Mouse (Mus musculus): ENCODE data around the gene Trim27. TPM values are rescaled to one million over a fixed set of nuclear protein-coding genes. Genes with fewer than 3 reads are reported as not detected.
A peak's percentile ranks its signal among the peaks of the same experiment; 100 is the strongest.

The Trim27 gene
- total RNA-seq, 2 experiments from 2014 or later = 38.6 to 38.8 TPM

- peak in 1 of 2 experiments; percentile 35 for DNase-seq (ENCODE audit: low spot score in 2 of 2)
Measured at GRCm38 (mm10) chr13:21171600-21172150, 7.6 kb upstream of the Trim27 start.

- DNase-seq (ENCODE audit: low spot score in 2 of 2) = peak; percentile 65 to 66
Measured at GRCm38 (mm10) chr13:21172241-21173027, 6.8 kb upstream of the Trim27 start.

GRCm38 (mm10) chr13:21173072-21173471, 6.2 kb upstream of the Trim27 start:
- DNase-seq (ENCODE audit: low spot score in 2 of 2) = peak; percentile 75 to 80

DNA sequence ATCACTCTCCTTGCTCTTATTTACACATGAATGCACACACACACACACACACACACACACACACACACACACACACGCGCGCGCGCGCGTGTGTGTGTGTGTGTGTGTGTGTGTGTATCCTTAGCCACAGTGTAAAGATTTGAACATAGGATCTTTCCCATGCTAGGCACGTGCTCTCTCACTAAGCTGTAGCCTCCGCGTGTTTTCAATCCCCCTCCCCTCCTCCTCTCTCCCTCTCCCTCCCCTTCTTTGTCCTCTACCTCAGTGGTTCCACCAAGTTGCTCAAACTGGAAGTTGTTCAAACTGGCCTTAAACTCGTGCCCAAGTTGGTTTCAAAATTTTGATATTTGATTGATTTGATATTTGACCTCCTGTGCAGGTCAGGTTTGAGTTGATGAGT, 2.5 kb upstream of the Trim27 start:
- no peak for DNase-seq (ENCODE audit: low spot score in 2 of 2)

DNA sequence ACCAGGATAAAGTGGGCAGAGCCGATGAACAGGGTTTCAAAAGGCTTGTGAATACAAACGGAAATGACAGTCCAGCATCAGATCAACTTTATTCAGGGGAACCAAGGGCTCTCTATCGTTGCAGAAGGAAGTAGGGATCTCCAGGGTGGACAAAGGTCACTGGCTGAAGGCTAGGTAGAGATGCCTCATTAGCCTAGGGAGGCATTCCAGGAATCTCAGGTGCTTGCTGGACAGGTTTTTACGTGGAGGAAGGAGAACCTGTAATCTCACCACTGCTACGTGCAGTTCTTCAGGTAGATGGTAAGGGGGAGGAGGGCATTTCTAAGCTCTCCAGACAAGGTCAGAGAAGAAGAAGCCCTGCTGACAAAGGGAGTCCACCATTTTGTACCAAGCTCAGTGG, 1.6 kb upstream of the Trim27 start:
- no peak for DNase-seq (ENCODE audit: low spot score in 2 of 2)

DNA sequence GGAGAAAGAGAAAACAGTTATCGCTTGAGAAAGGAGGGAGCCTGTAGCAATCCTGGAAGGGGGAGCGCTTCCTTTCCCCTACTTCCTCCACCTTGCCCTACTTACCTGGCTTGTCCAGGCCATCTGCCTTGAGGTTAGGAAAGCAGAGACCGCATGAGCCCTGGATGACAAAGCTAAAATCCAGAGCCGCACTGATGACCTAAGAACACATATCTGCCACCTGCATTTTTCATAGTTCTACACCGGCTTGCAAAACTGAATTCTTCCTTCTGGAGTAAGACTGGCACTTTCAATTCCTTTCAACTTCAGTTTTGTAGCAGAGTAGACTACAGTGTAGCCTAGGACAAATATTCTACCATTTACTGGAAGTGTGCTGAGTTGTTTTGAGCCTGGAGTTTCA, 881 bp upstream of the Trim27 start:
- no peak for DNase-seq (ENCODE audit: low spot score in 2 of 2)

- peak; percentile 74 to 87 for DNase-seq (ENCODE audit: low spot score in 2 of 2)
Measured at GRCm38 (mm10) chr13:21179724-21180550, 692 bp downstream of the Trim27 start.

DNA sequence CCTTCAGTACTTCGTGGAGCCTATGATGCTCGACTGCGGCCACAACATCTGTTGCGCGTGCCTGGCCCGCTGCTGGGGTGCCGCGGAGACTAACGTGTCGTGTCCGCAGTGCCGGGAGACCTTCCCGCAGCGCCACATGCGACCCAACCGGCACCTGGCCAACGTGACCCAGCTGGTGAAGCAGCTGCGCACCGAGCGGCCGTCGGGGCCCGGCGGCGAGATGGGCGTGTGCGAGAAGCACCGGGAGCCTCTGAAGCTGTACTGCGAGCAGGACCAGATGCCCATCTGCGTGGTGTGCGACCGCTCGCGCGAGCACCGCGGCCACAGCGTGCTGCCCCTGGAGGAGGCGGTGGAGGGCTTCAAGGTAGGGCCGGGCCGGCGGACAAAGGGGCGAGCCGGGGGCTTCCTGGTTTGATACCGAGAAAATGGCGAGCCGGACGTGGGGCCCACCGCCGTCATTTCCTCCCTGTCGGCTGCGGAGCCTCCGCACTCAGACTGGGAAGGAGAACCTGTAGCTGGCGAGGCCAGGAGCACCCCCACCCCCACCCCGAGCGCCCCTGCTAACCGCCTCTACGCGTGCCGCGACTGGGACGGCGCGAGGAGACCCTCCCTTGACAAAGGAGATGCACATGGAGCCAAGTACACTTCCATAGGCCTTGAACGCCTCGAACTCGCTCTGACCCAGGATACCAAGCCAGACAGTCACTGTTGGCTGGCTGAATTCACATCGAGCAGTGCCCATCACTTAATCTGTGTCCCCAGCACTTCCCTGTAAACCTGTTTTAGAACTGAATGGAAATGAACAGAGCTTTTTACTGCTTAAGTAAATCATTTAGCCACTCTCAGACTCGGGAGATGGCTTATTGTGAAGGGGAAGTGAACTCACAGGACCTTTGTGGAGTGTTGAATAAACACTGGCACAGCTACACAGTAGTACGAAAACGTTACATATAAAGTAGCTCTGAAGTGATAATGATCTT, 1.6 kb downstream of the Trim27 start:
- peak in 1 of 2 experiments; percentile 49 for DNase-seq (ENCODE audit: low spot score in 2 of 2)

- no peak for DNase-seq (ENCODE audit: low spot score in 2 of 2)
Measured at GRCm38 (mm10) chr13:21181996-21182395, 2.8 kb downstream of the Trim27 start.

- DNase-seq (ENCODE audit: low spot score in 2 of 2) = no peak
Measured at GRCm38 (mm10) chr13:21183066-21183465, 3.8 kb downstream of the Trim27 start.

DNA sequence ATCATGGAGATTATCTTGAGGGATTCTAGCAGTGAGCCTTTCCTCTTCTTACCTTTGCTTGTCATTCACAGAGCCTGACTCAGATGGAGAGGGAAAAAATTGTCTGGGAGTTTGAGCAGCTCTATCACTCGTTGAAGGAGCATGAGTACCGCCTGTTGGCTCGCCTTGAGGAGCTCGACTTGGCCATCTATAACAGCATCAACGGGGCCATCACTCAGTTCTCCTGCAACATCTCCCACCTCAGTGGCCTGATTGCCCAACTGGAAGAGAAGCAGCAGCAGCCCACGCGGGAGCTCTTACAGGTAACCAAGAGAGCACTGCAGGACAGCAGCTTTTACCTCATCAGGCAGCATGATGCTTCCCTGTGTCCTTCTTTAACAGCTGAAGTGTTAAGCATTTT, 4.4 kb downstream of the Trim27 start:
- DNase-seq (ENCODE audit: low spot score in 2 of 2) = no peak

GRCm38 (mm10) chr13:21185521-21185920, 6.3 kb downstream of the Trim27 start:
- DNase-seq (ENCODE audit: low spot score in 2 of 2) = no peak

DNA sequence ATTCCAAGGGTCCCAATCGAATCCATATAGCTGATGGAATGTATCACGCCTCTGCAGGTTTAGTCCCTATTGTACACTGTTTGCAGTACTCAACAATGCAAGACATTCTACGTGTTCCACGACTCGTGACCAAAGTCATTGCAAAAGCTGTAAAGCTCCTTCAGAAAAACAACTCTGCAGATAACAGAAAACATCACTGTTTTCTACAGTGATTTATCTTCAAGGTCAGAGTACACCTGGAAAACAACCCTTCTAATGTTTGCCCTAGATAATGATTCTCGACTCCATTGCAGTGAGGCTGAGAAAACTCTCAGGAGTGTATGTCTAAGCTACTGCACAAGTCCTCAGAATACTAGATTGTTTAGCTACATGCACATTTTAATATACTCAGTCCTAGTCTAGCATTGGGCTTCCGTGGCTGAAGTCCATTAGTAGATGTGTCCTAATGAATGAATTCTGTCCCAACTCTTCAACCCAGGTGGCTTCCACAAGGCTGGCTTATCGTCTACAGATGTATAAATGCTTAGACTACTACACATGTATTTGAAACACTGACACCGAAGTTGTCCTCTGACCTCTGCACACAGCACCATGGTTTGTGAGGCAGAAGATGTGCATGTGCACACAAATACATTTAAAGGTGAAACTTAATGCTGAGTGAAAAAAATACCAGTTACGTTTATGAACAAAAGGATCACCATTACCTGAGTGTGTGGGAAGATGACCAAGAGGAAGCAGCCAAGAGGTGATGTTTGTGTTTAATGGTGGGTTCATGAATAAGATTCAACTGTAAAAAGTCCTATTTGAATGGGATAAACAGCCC, 16.4 kb downstream of the Trim27 start:
- no peak for DNase-seq (ENCODE audit: low spot score in 2 of 2)

DNA sequence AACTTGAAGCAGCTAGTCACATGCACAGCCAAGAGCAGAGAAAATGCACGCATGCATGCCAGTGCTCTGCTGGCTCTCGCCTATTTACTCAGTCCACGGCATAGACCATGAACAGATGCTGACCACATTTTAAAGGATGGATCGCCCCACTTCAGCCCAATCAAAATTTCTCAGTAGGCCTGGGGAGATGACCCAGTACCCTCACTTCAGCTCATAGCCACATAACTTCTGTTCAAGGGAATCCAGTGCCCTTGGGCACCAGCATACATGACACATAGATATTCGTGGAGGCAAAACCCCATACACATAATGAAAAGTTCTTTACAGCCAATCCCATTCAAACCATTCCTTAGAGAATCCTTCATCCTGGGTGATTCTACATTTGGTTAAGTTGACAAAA, 18.5 kb downstream of the Trim27 start:
- DNase-seq (ENCODE audit: low spot score in 2 of 2) = no peak

DNA sequence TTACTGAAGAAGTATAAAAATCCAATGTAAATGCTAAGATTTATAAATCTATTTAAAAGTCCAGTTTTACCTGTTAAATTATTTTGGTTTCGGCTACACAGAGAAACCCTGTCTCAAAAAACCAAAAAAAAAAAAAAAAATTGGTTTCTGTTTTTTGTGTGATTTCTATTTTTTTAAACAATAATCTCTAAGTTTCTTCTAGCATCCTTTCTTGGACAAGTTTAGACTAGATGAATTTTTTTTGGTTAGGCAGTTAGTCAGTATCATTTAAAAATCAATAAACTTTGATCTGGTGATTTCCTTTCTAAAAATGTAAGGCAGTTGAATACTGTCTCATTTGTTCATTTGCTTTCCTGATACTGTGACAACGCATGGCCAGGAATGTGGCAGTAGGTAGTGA, 19.1 kb downstream of the Trim27 start:
- DNase-seq (ENCODE audit: low spot score in 2 of 2) = no peak

DNA sequence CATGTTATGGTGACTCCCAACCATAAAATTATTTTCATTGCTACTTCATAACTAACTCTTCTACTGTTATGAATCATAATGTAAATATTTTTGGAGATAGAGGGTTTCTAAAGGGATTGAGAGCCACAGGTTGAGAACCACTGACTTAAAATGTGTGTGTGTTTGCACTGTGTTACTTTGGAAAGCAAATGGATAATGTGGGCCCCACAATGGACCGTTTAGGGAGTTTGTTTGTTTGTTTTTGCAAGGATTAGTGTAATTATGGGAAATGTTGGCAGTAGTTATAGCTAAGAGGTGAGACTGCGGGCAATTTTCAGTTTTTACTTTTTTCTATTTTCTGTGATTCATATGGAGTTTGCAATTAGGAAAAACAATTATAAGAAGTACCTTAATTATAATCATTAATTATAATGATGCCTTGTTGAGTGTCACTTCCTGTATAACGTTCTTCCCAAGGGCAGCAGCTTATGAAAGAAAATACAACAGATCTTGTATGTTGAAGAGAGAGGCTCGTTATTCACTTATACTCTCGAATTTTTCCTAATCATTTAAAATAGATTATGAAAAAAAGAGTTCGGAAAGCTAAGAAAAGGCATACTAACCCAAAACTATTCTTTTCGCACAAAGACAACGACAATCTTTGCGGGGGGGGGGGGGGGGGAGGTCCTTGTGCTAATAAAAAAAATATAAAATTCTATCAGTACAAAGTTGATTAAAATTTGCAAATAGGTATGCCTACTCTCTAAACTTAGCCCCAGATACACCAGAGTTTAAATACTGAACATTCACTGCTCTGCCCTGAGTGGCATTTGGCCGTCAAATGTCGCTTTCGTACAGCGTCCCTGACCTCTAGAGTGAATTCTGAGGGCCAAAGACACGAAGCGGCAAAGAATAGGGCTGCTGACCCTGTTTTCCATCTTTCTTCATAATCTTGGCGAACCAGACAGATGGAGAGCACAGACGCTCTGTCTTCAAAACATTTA, 20.1 kb downstream of the Trim27 start:
- DNase-seq (ENCODE audit: low spot score in 2 of 2) = no peak

GRCm38 (mm10) chr13:21200043-21200999, 21.1 kb downstream of the Trim27 start:
- DNase-seq (ENCODE audit: low spot score in 2 of 2) = peak; percentile 96 to 98
